ENCODE assay signal across 26 mouse cellular contexts in the genomic region with DNA sequence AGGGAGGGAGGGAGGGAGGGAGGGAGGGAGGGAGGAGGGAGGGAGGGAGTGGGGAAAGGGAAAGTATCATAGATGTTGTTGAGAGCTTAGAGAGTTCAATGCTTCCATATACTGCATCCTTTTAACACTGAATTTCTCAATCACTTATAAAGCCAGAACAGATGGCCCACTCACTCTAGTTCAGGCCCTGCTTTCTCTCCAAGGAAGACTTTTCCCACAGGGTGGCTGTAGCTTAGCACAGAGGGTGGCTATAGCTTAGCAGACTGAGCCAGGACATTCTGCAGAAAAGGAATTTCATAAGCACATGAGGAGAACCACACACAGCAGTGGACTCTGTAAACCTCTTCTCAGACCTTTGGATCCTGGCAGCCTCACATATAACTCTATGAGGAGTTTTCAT.
DNase-seq lines count a peak whose midpoint lies in the region; ATAC-seq and TF ChIP-seq lines count a peak whose summit lies in the region.
"Had no signal": no experiment of that assay in that cellular context is flagged by ENCODE, and none has a peak within 500 bp of the region (broad histone marks: within the 10 kb centered on the region; RNA-seq: fewer than 3 reads in every experiment).

No protein-coding gene starts in this region.

- no peak overlapping the region for H3K4me3 ChIP-seq in forebrain, embryonic 15.5 days
- no peak overlapping the region for H3K4me3 ChIP-seq in forebrain, embryonic 14.5 days (ENCODE audit: low read depth, low read length)
- H3K4me3 ChIP-seq in cerebellum, adult 2 months (replicated peaks; ENCODE audit: insufficient read depth, low read depth, low read length) = no peak overlapping the region
- H3K4me3 ChIP-seq: erythroblast, embryonic 14.5 days; gastrocnemius, adult 2 months; hindbrain, embryonic 10.5 days; hindbrain, embryonic 15.5 days; limb, embryonic 10.5 days; limb, embryonic 15.5 days; liver, embryonic 13.5 days; midbrain, embryonic 13.5 days; neural tube, embryonic 13.5 days had no signal

- no peak for DNase-seq in forebrain, embryonic 14.5 days (ENCODE audit: low spot score)
- DNase-seq in brain, embryonic 14.5 days (ENCODE audit: low read depth) = peak; percentile 8
- DNase-seq in cerebellum, adult 2 months = peak; percentile 46 to 71
- DNase-seq in cerebellum, postnatal 36 days = peak; percentile 20 to 43
- DNase-seq in lung, postnatal 10 days = no peak
- DNase-seq in kidney, postnatal 10 days = no peak
- DNase-seq: adrenal gland, postnatal 14 days; gastrocnemius, adult 2 months; heart, postnatal 14 days; kidney, adult 18-20 months; kidney, postnatal 4 days; layer of hippocampus, postnatal 36 days; liver, embryonic 13.5 days; lung, adult 18-20 months had no signal

- H3K27me3 ChIP-seq in forebrain, embryonic 15.5 days = no peaks in the 10 kb centered on the region
- H3K27me3 ChIP-seq in forebrain, embryonic 14.5 days (replicated peaks; ENCODE audit: control insufficient read depth, insufficient read depth, low read length) = no peaks in the 10 kb centered on the region
- H3K27me3 ChIP-seq in cerebellum, adult 2 months (ENCODE audit: control insufficient read depth, insufficient read depth, low read length) = no peaks in the 10 kb centered on the region
- H3K27me3 ChIP-seq: hindbrain, embryonic 15.5 days; limb, embryonic 15.5 days; liver, embryonic 13.5 days; midbrain, embryonic 13.5 days; neural tube, embryonic 13.5 days; Patski had no signal

- no peak overlapping the region for H3K4me2 ChIP-seq in forebrain, embryonic 15.5 days (replicated peaks)
- H3K4me2 ChIP-seq in forebrain, embryonic 14.5 days (ENCODE audit: low read length) = no peak overlapping the region
- H3K4me2 ChIP-seq: hindbrain, embryonic 15.5 days; limb, embryonic 15.5 days; liver, embryonic 13.5 days; midbrain, embryonic 13.5 days; neural tube, embryonic 13.5 days had no signal

- H3K36me3 ChIP-seq in forebrain, embryonic 15.5 days = no peaks in the 10 kb centered on the region
- no peaks in the 10 kb centered on the region for H3K36me3 ChIP-seq in forebrain, embryonic 14.5 days (ENCODE audit: control insufficient read depth, insufficient read depth, low read length)
- H3K36me3 ChIP-seq: hindbrain, embryonic 10.5 days; hindbrain, embryonic 15.5 days; limb, embryonic 10.5 days; limb, embryonic 15.5 days; liver, embryonic 13.5 days; midbrain, embryonic 13.5 days; neural tube, embryonic 13.5 days had no signal

- peak; percentile 80; the same call in 1 of the 2 replicates for ATAC-seq in forebrain, embryonic 15.5 days (replicated peaks)
- no peak for ATAC-seq in forebrain, embryonic 14.5 days
- ATAC-seq: inflammation-experienced regulatory T-cells, adult 6 months; lung, postnatal 0 days; midbrain, embryonic 13.5 days; Patski had no signal

- TF ChIP-seq CTCF in brain, embryonic 14.5 days (IDR thresholded peaks at IDR 0.05; ENCODE audit: borderline replicate concordance, extremely low read depth, insufficient read depth, insufficient read length) = no peak
- TF ChIP-seq CTCF in cerebellum, adult 2 months (IDR thresholded peaks at IDR 0.05; ENCODE audit: borderline replicate concordance, insufficient read depth, low read depth, low read length) = no peak

- no peaks in the 10 kb centered on the region for H3K4me1 ChIP-seq in forebrain, embryonic 15.5 days
- H3K4me1 ChIP-seq in forebrain, embryonic 14.5 days (ENCODE audit: control insufficient read depth, insufficient read depth, low read length) = no peaks in the 10 kb centered on the region
- H3K4me1 ChIP-seq in cerebellum, adult 2 months (ENCODE audit: control insufficient read depth, insufficient read depth, low read length) = peaks cover 4% of the 10 kb centered on the region; the same call in 1 of the 2 replicates
- H3K4me1 ChIP-seq: hindbrain, embryonic 10.5 days; hindbrain, embryonic 15.5 days; limb, embryonic 10.5 days; limb, embryonic 15.5 days; liver, embryonic 13.5 days; midbrain, embryonic 13.5 days had no signal

- H3K9me3 ChIP-seq in forebrain, embryonic 15.5 days = no peaks in the 10 kb centered on the region
- H3K9me3 ChIP-seq in forebrain, embryonic 14.5 days (replicated peaks; ENCODE audit: control insufficient read depth, low read length) = no peaks in the 10 kb centered on the region
- H3K9me3 ChIP-seq: hindbrain, embryonic 10.5 days; hindbrain, embryonic 15.5 days; limb, embryonic 10.5 days; limb, embryonic 15.5 days; liver, embryonic 13.5 days; midbrain, embryonic 13.5 days; neural tube, embryonic 13.5 days had no signal

- TF ChIP-seq POLR2A in brain, embryonic 14.5 days (IDR thresholded peaks at IDR 0.05; ENCODE audit: borderline replicate concordance, extremely low read depth, insufficient read depth, insufficient read length, poor library complexity, severe bottlenecking) = no peak
- no peak for TF ChIP-seq POLR2A in cerebellum, adult 2 months (IDR thresholded peaks at IDR 0.05; ENCODE audit: borderline replicate concordance, insufficient read depth, low read length)

- H3K9ac ChIP-seq in forebrain, embryonic 15.5 days (replicated peaks) = no peak overlapping the region
- no peak overlapping the region for H3K9ac ChIP-seq in forebrain, embryonic 14.5 days (ENCODE audit: low read length)
- H3K9ac ChIP-seq: hindbrain, embryonic 15.5 days; limb, embryonic 15.5 days; liver, embryonic 13.5 days; midbrain, embryonic 13.5 days; neural tube, embryonic 13.5 days had no signal

- no peak overlapping the region for H3K27ac ChIP-seq in forebrain, embryonic 15.5 days (replicated peaks)
- no peak overlapping the region for H3K27ac ChIP-seq in forebrain, embryonic 14.5 days (ENCODE audit: low read depth, low read length)
- no peak overlapping the region for H3K27ac ChIP-seq in cerebellum, adult 2 months (ENCODE audit: insufficient read depth, low read length)
- H3K27ac ChIP-seq: gastrocnemius, adult 2 months; hindbrain, embryonic 10.5 days; hindbrain, embryonic 15.5 days; limb, embryonic 10.5 days; limb, embryonic 15.5 days; liver, embryonic 13.5 days; macrophage; midbrain, embryonic 13.5 days; neural tube, embryonic 13.5 days had no signal

Comparison
In these comparisons a context has a peak if more than half of its experiments do, and no peak if none do; other contexts are left out.
1. DNase-seq: peak in brain, embryonic 14.5 days (single experiment), cerebellum, adult 2 months (2 of 2) and cerebellum, postnatal 36 days (2 of 2); none in forebrain, embryonic 14.5 days (single experiment), lung, postnatal 10 days (single experiment) and kidney, postnatal 10 days (single experiment).